Mouse (Mus musculus) liver, embryonic 14.5 days (tissue): Measurements from ENCODE around the gene Pdik1l. TPM values are rescaled to one million over a fixed set of nuclear protein-coding genes. Genes with fewer than 3 reads are reported as not detected.

Experiments
- ATAC-seq: fragments of 200-750 bp; cut with Nextera tagmentation; 2 replicates; pipeline ENCODE4 v1.8.0; 2017; ENCODE audit warnings: moderate number of reproducible peaks, mild to moderate bottlenecking, moderate library complexity; ENCODE audit not compliant: insufficient read depth
- DNase-seq, 3 experiments: peaks; one replicate each; pipeline ENCODE4 v3.0.0-alpha.2; 2012 to 2013; ENCODE audit warnings: low read depth in 3 of 3, low spot score in 3 of 3
- H3K27ac ChIP-seq: fragments of 300-500 bp; sonication (generic); 2 replicates; pipeline ENCODE4 v1.5.1; 2014; ENCODE audit warnings: moderate library complexity, mild to moderate bottlenecking, control low read depth, inconsistent platforms
- H3K27me3 ChIP-seq: fragments of 300-500 bp; sonication (generic); 2 replicates; pipeline ENCODE4 v1.6.1; 2014; ENCODE audit warnings: mild to moderate bottlenecking, low read length, moderate library complexity; ENCODE audit not compliant: control insufficient read depth, insufficient read depth
- H3K36me3 ChIP-seq: fragments of 300-500 bp; sonication (generic); replicated peaks from 2 replicates; pipeline ENCODE4 v1.6.1; 2014; ENCODE audit warnings: low read depth; ENCODE audit not compliant: control insufficient read depth, insufficient read depth
- H3K4me1 ChIP-seq, 2 experiments: fragments of 200-500 bp in 1 of 2; fragments of 300-500 bp in 1 of 2; sonication (generic) in 1 of 2; replicated peaks; 2 replicates each; pipeline ENCODE4 v1.6.1; 2012 to 2014; ENCODE audit warnings: antibody characterized with exemption in 1 of 2, inconsistent platforms in 1 of 2, low read length in 1 of 2; ENCODE audit not compliant: control insufficient read depth in 2 of 2, insufficient read depth in 2 of 2
- H3K4me2 ChIP-seq: fragments of 300-500 bp; sonication (generic); 2 replicates; pipeline ENCODE4 v1.6.1; 2014; ENCODE audit warnings: low read depth, mild to moderate bottlenecking, control low read depth, moderate library complexity
- H3K4me3 ChIP-seq, 2 experiments: fragments of 200-500 bp in 1 of 2; fragments of 300-500 bp in 1 of 2; sonication (generic) in 1 of 2; 2 replicates each; pipeline ENCODE4 v1.5.1; 2012 to 2014; ENCODE audit warnings: low read depth in 2 of 2, low read length in 2 of 2, mild to moderate bottlenecking in 2 of 2, control low read depth in 1 of 2, inconsistent platforms in 1 of 2, moderate library complexity in 1 of 2; ENCODE audit not compliant: insufficient read depth in 1 of 2
- H3K9ac ChIP-seq: fragments of 300-500 bp; sonication (generic); replicated peaks from 2 replicates; pipeline ENCODE4 v1.6.1; 2014; ENCODE audit warnings: mild to moderate bottlenecking, control low read depth, moderate library complexity
- H3K9me3 ChIP-seq: fragments of 300-500 bp; sonication (generic); 2 replicates; pipeline ENCODE4 v1.6.1; 2016; ENCODE audit warnings: low read length, mixed read lengths; ENCODE audit not compliant: control insufficient read depth
- CTCF ChIP-seq: IDR thresholded peaks from 2 replicates; pipeline ENCODE4 v1.5.1; 2016; ENCODE audit warnings: antibody characterized with exemption, low read depth, control low read depth
- EP300 ChIP-seq: IDR thresholded peaks from 2 replicates; pipeline ENCODE4 v1.6.1; 2016; ENCODE audit warnings: antibody characterized with exemption, low read depth
- WGBS: fragments of 180-500 bp; shearing (Covaris S2); extraction: QIAGEN DNeasy Blood & Tissue Kit; methylation state at CpG from one replicate; pipeline ENCODE4 v1.1.7; 2014; ENCODE audit not compliant: insufficient replicate concordance; 5-methylcytosine and 5-hydroxymethylcytosine counted together
- polyA plus RNA-seq, 2 experiments: library from polyadenylated mRNA; depleted of rRNA in 1 of 2; stranded (reverse) in 1 of 2; unstranded in 1 of 2; fragments of >200 nt; fragmentation: Nextera tagmentation in 1 of 2; extraction: Ambion mirVana in 1 of 2; gene quantifications; 2 replicates each; pipeline versions ENCODE4 v1.2.1 to v1.2.3; 2012 to 2014

The Pdik1l gene
- polyA plus RNA-seq, 2 experiments: 4.5 to 12.4 TPM

DNA sequence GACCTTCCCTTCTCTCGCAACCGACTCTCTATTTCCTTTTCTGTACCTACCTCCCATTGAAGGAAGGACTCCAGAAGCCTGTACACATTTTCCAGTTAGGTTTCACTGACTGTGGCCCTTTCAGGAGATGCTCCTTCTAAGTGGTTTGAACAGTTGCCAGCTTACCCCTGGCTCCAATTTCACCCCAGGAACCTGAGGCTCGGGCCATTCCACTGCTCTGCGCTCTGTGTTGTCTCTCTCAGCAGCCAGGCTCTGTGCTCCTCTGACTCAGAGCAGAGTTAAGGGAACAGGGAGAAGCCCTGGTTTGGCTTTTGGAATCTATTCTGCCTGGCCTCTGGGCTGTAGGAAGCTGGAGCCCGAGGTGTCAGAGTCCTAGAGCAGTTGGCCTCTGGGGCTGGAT, 14.4 kb upstream of the Pdik1l start:
- Histone ChIP-seq H3K4me3 (no peak overlapping the region), H3K36me3 (no peaks in the 10 kb centered on the region), H3K4me1 (no peaks in the 10 kb centered on the region), H3K9me3 (no peaks in the 10 kb centered on the region), H3K27me3 (no peaks in the 10 kb centered on the region), H3K9ac (no peak overlapping the region), H3K4me2 (no peak overlapping the region), H3K27ac (no peak overlapping the region)
- no peak for ATAC-seq
- 71% methylated on average over 5 of the region's 5 CpGs for WGBS
- DNase-seq: no peak
- TF ChIP-seq CTCF (no peak), EP300 (no peak)

DNA sequence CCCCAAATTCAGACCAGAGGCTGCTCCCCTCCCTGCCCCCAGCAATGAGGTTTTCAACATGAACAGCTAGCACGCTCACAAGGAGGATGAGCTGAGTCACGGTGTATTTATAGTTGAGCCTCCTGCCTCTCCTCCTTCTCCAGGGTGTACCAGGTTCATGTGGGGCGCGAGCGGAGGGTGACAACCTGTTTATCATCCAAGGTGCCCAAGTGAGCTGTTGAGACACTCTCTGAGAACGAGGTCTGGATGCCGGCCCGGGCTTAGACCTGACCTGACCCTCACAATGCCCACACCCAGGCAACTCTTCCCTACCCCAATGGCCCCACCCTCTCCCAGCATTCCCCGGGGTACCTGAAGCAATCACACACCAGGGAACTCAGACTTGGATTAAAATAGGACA, 12.6 kb upstream of the Pdik1l start:
- no peak for ATAC-seq
- H3K27ac ChIP-seq: no peak overlapping the region
- H3K4me3 ChIP-seq: no peak overlapping the region
- H3K36me3 ChIP-seq: no peaks in the 10 kb centered on the region
- H3K9ac ChIP-seq: no peak overlapping the region
- H3K4me2 ChIP-seq: no peak overlapping the region
- H3K27me3 ChIP-seq: no peaks in the 10 kb centered on the region
- no peak for DNase-seq
- 46% methylated on average over 9 of the region's 9 CpGs for WGBS
- no peaks in the 10 kb centered on the region for H3K9me3 ChIP-seq
- no peak for TF ChIP-seq EP300
- TF ChIP-seq CTCF: no peak
- no peaks in the 10 kb centered on the region for H3K4me1 ChIP-seq

DNA sequence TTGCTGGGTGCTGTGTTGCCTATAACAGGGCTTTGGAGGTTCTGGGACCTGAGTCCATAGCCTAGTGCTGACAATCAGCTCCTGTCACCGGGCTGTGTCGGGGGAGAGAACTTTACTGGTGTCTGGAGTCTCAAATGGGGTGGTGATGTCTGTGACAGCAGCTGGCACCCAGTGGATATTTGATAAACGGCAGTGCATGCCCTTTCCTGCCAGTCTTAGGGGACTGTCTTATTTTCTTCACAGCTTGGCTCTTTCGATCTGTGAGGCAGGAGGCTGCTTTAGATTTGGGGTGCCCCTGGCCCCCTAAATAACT, 11.8 kb upstream of the Pdik1l start:
- H3K4me1 ChIP-seq: no peaks in the 10 kb centered on the region
- 37% methylated on average over 4 of the region's 4 CpGs for WGBS
- no peak overlapping the region for H3K4me2 ChIP-seq
- ATAC-seq: no peak
- H3K27me3 ChIP-seq: no peaks in the 10 kb centered on the region
- no peak overlapping the region for H3K27ac ChIP-seq
- H3K9ac ChIP-seq: no peak overlapping the region
- no peak for DNase-seq
- H3K4me3 ChIP-seq: no peak overlapping the region
- no peak for TF ChIP-seq CTCF
- no peak for TF ChIP-seq EP300
- H3K9me3 ChIP-seq: no peaks in the 10 kb centered on the region
- H3K36me3 ChIP-seq: no peaks in the 10 kb centered on the region

DNA sequence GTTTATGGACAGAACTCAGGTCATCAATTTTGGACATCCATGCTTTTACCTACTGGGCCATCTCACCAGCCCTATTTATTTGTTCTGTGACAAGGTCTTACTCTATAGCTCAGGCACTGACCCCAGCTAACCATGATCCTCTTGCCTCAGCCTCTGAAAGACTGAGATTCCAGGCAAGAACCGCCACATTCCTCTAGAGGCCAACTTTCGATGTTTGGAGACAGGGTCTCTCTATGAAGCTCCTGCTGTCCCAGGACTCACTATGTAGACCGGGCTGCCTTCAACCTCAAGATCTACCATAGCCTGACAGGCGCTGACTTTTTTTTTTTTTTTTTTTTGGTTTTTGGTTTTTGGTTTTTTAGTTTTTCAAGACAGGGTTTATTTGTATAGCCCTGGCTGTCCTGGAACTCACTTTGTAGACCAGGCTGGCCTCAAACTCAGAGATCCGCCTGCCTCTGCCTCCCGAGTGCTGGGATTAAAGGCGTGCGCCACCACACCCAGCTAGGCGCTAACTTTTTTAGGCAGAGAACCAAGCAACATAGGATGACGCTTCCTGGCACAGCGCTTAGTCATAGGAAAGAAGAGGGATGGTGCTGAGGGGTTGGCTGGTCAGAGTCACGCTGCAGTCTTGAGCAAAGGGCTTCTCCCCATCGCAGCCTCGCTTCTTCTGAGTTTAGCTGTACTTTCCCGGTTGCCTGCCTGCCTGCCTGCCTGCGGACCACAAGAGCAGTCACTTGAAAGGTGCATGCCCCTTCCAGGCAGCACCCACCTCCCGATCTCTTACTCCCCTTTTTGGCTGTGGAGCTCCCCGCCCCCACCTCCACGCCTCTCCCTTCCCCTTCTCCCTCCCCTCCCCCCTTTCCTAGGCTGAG, 11.2 kb upstream of the Pdik1l start:
- no peaks in the 10 kb centered on the region for H3K4me1 ChIP-seq
- no peak overlapping the region for H3K4me2 ChIP-seq
- H3K9me3 ChIP-seq: no peaks in the 10 kb centered on the region
- H3K9ac ChIP-seq: no peak overlapping the region
- 56% methylated on average over 18 of the region's 19 CpGs for WGBS
- H3K36me3 ChIP-seq: no peaks in the 10 kb centered on the region
- no peak overlapping the region for H3K4me3 ChIP-seq
- no peak overlapping the region for H3K27ac ChIP-seq
- no peaks in the 10 kb centered on the region for H3K27me3 ChIP-seq
- TF ChIP-seq EP300 (no peak), CTCF (no peak)
- ATAC-seq: no peak
- no peak for DNase-seq

DNA sequence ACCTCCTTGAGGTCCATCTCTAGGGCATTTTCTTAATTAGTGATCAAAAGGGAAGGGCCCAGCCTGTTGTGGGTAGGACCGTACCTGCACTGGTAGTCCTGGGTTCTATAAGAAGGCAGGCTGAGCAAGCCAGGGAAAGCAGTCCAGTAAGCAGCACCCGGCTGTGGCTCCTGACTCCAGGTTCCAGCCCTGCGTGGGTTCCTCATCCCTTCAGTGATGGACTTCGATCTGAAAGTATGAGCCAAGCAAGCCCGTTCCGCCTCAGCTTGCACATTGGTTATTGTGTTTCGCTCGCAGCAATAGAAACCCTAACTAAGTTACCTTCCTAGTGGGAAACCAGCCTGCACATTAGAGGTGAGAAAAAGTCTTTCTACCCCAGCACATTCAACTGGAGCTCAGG, 9.7 kb upstream of the Pdik1l start:
- H3K4me1 ChIP-seq: no peaks in the 10 kb centered on the region
- no peak overlapping the region for H3K9ac ChIP-seq
- no peaks in the 10 kb centered on the region for H3K27me3 ChIP-seq
- no peak overlapping the region for H3K4me2 ChIP-seq
- ATAC-seq: no peak
- no peak overlapping the region for H3K4me3 ChIP-seq
- H3K9me3 ChIP-seq: no peaks in the 10 kb centered on the region
- 78% methylated on average over 8 of the region's 8 CpGs for whole genome bisulfite sequencing
- no peak for DNase-seq
- TF ChIP-seq CTCF (no peak), EP300 (no peak)
- no peak overlapping the region for H3K27ac ChIP-seq
- no peaks in the 10 kb centered on the region for H3K36me3 ChIP-seq
